Mouse (Mus musculus): ENCODE results near the gene Elovl4.
A peak's percentile ranks its signal among the peaks of the same experiment; 100 is the strongest.

Elovl4 gene

DNA sequence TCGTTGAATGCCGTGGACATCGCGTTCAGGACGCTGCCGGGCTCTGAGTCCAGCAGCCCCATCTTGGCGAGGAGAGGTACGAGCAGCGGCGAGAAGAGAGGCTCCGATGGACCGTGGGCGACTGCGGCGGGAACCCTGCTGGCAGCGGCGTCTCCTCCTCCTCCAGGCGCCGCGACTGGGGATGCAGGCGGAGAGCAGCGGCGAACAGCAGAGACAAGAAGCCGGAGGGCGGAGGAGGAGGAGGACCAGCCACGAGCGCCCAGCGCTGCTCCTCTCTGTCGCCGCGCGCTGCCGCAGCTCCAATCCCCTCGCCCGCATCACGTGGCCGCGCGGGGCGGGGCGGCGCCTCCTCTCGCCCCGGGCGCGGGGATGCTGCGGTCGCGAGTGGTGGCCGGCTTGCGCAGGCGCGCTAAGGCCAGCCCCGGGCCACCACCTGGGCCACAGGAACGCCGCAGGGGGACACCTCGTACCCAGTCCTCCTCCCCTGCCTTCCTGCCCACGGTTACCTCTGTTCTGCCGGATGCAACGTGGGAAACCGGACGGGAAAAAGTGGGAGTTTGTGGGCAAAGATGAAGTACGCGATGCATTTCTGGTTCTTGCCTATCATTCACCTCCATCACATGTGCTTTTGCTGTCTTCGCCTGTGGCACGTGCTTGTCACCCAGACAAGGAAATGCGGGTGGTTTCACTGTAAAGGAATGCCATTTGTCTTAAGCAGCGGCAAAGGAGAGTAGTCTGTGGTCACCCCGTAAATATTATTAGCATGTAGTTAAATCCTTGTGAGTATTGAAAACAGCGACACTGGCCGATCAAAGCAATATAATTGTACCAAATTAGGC lies at the start of gene Elovl4:
Gene Elovl4, minus strand, starts transcription at position 301 of the 839 bp plus-strand sequence.
- DNase-seq (ENCODE audit: low read depth, low spot score) = no peak

DNA sequence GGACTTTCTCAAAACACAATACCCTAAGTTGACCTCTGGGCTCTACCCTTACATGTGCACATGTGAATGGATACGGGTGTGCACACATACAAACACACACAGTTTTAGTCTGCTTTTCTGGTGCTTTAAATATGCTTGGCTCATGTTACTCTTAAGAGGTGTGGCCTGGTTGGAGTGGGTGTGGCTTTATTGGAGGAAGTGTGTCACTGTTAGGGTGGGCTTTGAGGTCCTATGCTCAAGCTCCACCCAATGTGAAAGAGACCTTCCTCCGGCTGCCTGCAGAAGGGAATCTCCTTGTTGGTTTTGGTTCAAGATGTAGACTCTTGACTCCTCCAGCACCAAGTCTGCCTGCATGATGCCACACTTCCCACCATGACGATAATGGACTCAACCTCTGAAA lies 46.4 kb upstream of the Elovl4 start:
- no peak for DNase-seq (ENCODE audit: low read depth, low spot score)

DNA sequence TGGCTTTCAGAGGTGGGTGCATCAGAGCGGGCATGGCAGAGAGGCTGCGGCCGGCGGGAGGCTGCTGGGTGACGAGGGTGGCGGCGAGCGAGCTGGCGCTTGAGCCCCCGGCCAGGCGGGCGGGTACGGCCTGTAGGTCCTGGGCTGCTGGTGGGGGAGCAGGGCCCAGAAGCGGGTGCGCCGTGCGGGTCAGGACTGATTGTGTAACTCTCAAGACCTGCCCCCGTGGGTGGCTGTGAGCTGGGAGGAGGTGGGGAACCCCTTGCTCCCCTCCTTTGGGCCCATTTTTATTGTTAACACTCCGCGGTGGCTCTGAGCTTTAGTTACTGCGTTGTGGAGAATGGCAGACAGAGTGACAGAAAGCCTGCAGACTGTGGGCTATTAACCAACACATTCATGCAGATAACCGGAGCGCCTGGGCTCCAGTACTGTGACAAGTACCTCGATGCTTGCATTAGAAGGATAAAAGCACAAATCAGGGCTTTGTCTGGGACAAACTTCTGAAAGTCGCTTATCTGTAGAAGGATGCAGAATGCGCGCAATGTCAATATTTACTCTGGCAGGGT lies 28.8 kb upstream of the Elovl4 start:
- DNase-seq (ENCODE audit: low read depth, low spot score) = no peak

DNA sequence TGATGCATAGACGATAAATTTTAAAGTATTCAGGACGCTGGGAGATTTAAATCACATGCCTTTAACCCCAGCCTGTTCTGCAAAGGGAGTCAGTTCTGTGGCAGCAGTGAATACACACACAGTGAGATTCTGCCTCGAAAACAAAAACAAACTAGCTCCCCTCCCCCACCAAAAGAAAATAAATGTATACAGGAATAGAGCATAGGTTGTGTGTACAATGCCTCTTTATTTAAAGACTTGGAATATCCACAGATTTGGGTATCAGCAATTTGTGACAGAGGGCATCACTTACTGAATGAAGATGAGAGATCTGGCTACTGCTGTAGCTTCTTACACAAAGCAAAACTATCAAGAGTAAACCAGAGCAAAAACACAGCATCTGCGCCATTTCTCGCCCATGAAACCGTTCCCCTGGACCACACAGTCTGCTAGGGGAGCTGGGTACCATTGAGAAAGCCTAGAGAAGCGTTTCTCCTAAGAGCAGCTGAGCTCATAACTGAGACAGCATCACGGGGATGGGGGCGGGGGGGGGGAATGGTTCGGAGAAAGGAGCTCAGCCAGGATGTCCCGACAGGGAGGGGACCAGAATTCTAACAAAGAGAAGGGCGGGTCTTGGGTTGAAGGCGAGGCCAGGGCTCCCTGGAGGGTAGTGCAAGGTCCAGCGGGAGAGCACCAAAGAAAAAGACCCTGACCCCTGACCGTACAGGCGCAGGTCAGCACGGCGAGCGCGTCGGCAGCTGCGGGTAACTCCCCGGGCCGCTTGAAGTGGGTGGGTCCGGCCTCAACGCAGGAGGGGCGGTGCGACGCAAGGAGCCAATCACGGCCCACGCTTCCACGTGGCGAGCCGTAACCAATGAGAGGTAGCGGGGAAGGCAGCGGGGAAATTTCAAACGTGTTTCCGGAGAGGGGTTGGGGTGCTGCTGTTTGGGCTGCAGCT lies 28.0 kb upstream of the Elovl4 start, which contains the start of gene Ttk:
Gene Ttk, plus strand, starts transcription at position 879 of the 937 bp plus-strand sequence.
- peak; percentile 79 for DNase-seq (ENCODE audit: low read depth, low spot score)

DNA sequence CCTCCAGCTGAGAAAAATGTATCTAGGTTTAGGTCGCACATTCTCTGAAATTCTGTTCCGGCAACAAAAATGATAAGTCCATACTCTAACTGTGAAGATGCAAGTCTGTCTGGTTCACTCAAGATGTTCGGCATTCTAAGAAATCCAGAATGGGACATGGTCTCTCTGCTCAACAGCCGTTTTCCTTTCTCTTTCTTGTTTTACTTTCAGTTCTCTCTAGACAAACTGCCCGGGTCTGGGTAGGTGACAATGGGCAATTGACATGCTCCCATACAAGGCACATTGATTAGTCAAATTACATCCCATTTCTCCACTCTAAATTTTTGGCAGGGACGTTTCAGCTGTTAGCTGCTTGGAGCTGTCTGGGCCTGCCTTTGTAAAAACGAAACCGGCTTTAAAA lies 25.1 kb upstream of the Elovl4 start:
- no peak for DNase-seq (ENCODE audit: low read depth, low spot score)

DNA sequence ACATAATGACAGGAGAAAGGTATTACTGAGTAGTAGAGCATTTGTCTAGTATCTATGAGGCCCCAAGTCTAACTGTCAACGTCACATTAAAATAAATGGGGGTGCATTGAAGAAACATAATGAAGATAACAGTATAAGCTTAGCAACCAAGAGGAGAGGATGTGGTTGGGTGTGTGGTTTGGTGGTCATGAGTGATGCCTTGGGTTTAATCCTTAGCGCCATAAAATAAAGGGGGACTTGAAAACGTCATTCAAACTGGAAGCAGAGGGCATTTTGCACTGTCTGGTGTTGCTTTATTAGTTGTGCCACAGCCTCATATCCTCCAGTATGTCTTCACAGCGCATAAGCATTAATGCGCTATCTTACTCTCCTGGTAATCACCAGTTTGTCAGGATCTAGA lies 23.8 kb upstream of the Elovl4 start:
- DNase-seq (ENCODE audit: low read depth, low spot score) = no peak

DNA sequence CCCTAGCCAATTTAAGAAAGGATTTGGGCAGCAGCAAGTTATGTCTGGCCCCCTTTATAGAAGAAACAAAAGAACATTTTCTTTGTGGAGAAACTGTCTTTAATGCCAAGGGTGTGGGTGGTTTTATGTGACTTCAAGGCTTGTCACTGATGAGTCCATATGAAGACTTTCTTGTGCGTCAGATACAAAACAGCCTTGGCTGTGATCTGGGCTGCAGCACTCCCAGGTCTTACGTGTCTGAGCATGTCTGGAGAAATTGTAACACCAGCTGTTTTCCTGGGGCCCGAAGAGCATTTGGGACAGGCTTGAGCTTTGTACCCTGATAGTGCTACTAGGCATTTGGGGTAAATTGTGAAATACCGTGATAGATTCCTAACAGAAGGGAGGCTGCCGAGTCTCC lies 16.8 kb upstream of the Elovl4 start:
- no peak for DNase-seq (ENCODE audit: low read depth, low spot score)

DNA sequence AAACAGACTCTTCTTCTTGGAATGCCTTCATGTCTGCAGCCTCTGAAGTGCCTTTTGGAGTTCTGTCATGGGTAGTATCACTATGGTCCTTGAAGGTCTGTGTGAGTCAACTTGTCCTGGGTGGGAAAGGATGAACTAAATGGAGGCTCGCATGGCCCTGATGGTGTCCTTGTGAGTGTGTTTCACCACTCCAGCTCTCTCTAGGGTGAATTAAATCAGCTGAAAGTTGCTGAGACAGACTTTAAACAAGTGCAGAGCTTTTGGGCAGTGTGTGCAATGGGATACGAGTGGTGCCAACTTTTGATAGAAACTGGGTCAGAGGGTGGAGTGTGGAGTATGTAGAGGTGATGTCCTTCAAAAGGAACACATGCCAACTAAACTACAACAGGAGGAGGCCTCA lies 14.9 kb upstream of the Elovl4 start:
- DNase-seq (ENCODE audit: low read depth, low spot score) = no peak

DNA sequence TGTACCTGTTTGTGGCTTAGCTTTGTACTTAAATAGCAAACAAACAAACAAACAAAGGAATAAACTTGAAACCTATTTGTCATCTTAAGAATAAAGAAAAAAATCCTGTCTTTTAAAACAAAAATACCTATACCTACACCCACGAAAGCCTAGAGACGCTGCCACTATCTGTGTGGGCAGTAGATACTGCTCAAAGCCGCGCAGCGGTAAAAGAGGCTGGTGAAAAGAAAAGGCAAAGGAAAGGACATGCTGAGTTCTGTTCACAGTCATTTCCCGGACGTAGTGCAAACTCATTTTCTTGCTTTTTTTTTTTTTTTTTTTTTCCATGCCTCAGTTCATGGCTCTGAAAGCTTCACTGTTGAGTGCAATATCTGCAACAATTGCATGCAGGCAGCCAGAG lies 13.1 kb upstream of the Elovl4 start:
- no peak for DNase-seq (ENCODE audit: low read depth, low spot score)

DNA sequence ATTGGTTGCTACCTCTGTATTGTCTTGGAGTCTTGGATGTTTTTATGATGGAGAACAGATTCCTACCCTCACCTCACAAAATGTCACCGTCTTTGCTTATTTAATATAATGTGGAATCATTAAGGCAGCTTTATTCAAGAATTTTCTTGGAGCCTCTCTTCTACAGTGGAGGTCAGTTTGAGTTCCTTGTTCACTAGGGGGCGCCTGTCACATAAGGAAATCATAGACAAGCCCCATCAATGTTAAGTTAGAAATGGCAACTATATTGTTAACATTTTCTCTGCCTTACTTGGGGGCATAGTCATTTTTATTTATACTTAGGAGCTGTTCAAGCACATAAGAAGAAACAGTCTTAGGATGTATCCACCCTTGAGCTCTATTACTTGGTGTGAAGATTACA lies 1.5 kb upstream of the Elovl4 start:
- DNase-seq (ENCODE audit: low read depth, low spot score) = no peak

DNA sequence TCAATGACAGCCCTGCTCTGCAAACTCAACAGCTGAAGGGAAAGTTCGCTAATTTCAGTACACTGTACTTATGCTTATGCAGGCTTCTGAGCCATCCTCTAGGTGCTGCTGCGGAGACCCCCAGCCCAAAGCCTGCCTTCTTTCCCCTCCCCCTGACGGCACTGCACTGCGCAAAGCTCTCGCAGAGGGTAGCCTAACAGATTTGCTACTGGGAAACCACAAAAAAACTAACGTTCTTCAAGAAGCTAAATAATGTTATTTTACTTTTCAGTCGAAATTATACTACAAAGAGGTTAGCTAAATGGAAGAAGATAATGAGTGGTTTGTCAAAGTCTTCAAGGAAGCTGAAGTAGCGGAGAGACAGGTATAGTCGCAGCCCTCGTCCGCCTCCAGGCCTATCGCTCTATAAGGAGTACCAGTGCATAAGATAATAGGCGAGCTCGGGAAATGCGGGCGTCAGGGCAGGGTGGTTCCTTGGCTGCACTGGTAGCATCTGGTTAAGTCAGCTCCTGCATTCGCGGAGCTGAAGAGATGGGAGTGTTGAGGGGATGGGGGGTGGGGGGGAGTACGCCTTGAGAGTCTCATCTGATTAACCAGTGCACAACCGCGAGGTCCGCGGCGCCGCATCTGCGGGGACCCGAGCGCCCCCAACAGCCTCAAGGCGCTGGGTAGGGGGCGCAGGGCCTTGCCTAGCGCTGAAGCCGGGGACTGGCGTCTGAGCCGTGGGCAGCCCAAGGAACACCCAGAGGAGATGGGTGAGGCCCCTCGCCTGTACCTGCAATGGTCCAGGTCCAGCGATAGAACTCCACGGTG lies 707 bp downstream of the Elovl4 start:
- no peak for DNase-seq (ENCODE audit: low read depth, low spot score)

DNA sequence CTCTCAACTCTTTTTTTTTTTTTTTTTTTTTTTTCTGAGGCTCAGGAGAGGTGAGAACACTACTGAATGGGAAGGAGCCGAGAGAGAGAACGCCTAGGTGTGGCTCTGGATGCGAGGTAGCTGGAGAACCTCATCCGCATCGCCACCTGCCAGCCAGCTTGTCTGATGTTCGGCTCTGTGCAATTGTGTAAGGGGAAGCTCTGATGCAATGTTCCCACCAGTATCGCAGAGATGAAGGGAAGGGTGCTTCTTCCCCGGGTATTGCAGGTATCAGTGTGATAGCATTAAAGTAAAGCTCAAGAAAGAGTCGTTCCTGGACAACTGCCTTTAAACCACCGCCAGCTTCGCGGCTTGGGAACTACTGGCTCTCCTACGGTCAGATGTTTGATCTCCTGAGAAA lies 1.7 kb downstream of the Elovl4 start:
- DNase-seq (ENCODE audit: low read depth, low spot score) = no peak

DNA sequence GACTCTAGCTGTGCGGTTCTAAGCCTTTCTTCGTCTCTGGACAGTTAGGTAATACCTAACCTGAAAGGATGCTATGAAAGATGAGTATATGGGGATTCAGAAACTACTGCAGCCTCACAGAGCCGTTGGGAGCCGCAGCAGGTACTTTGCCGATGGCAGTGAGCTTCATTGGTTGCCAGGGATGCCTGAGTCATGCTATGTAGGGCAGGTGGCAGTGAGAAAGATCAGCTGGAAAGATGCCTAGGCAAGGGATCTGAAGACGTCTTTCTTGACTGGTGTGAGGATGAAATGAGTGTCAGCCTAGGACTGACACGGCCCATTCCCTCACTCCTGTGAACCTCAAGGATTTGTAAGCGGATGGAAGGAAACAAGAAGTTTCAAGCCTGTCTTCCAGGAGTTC lies 8.2 kb downstream of the Elovl4 start:
- no peak for DNase-seq (ENCODE audit: low read depth, low spot score)

DNA sequence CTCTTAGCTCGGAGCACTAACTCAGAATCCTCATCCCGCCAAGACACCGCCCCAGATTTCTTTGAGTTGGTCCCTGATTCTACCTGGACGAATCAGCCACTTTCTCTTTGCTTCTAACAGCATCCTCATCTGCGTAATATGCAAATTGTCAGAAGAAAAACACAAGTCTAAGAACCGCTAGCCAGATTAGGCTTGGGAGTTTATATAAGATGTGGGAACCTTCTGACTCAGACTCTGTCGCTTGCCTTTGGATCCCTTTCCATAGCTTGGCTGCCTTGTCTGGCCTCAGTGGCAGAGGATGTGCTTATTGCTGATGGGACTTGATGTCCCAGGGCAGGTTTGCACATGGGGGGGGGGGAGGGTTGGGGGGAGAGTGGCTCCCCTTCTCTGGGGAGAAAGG lies 9.2 kb downstream of the Elovl4 start:
- DNase-seq (ENCODE audit: low read depth, low spot score) = no peak

DNA sequence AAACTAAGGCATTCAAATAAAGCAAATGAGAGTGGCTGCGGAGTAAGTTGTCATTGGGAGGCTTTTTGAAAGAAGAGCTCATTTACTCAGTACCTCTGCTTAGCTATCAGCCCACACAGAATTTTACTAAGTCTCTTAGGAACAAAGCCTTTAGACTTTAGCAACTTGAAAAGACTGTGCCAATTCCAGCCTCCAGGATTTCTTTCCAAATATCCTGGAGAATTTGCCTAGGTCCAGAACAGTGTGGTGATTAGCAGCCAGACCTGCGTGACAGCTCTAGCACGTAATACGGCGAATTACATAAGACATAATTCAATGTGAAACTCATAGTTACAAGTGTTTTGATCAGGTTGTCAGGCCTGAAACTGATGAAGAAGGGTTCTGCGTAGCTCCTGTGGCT lies 16.8 kb downstream of the Elovl4 start:
- DNase-seq (ENCODE audit: low read depth, low spot score) = no peak

DNA sequence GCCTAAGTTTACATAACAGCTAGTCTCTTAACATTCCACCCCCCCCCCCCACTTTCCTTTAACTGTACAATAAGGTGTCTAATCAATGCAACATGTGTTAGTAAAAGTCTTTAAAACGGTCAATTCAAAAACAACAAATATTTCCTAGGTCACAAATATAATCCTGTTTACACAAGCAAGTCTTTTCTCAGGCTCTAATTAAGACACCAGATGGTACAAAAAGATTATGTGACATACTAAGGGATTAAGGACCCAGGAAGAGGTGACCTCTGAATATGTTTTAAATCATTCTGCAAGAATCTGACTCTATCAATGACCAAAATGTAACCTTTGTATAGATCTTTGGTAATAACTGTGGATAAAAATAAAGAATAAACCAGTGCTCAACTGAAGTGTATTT lies 20.6 kb downstream of the Elovl4 start:
- no peak for DNase-seq (ENCODE audit: low read depth, low spot score)

DNA sequence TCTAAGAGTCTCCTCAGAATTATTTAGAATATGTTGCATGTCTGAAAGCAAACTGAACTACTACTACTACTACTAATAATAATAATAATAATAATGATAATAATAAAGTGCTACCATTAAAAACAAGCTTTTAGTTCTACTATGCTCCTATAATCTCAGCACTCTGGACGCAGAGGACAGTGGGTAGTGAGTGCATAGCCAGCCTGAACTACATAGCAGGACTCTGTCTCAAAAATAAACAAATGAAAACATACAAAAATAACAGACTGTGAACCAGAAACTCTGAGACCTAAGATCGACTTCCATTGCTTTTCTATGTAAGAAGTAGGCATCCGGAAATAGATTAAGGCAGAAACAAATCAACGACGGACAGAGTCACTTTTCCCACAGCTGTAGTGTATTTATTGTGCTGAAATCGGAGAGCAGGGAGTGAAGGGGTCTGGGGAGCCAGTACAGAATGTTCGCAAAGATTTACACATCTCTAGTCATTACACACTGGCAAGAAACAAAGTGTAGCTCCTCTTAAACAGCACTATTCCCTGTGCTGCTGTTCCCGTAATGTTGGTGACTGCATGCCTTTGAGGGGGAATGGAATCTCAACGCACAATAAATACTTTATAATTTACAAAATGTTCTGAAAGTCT lies 27.6 kb downstream of the Elovl4 start:
- DNase-seq (ENCODE audit: low read depth, low spot score) = no peak

DNA sequence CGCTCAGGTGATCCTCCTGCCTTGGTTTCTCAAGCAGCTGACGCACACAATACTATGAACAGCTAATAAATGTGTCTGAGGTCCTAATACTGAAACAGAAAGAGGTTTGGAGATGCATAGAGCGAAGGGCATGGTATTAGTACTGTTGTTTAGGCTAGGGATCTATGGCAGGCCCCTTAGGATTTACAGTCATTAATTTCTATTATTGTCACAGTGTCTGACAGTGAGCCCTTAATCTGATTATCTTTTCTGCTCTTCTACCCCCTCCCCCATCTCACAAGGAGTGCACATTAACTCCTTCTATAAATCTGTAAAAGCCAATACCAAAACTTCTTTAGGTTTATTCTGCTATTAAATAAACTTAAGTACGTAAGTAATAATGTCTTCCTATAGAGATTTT lies 44.8 kb downstream of the Elovl4 start:
- DNase-seq (ENCODE audit: low read depth, low spot score) = no peak

DNA sequence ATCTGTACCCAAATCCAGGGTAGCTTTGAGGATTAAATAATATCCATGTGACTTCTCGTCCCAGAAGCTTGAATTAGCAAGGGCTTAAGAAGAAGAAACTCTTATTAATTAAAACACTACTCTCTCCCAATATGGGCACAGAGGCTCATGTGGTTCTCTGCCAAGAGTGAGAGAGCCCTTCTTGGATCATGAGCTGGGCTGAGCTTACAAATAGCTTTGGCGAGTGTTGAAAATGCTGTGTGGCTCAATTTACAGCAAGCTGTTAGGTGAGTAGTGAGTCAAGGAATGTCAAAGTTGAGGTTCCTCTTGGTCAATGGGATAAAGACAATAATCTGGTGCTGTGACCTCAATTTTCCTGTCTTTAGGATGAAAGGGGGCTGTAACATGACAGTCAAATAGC lies 74.2 kb downstream of the Elovl4 start:
- DNase-seq (ENCODE audit: low read depth, low spot score) = peak; percentile 20

DNA sequence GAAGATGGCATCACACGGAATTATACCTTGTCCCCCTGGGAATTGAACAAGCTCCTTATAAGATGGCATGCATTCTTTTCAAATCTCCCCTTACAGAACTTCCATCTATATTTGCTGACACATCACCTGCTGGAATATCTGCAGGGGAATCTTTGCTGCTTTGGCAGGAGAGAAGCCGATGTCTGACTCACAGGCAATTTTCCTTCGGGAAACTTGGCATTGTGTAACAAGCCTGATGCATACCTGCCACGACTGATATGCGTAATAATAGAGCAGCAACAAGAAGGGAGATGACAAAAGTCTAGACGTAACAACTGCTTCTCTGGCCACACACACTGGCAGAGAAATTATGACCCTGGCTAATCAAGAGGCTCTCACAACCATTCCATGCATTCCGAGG lies 75.2 kb downstream of the Elovl4 start:
- DNase-seq (ENCODE audit: low read depth, low spot score) = no peak

Measured in skeletal muscle tissue, adult 2 months (tissue).